Mouse (Mus musculus): ENCODE results near the gene Nkx1-2.
A peak's percentile ranks its signal among the peaks of the same experiment; 100 is the strongest.

Nkx1-2 gene

GRCm38 (mm10) chr7:132568817-132569216 is 30.6 kb downstream of the Nkx1-2 start:
- no peak for DNase-seq (ENCODE audit: low read depth, low spot score)

GRCm38 (mm10) chr7:132565831-132566230 is 33.6 kb downstream of the Nkx1-2 start:
- DNase-seq (ENCODE audit: low read depth, low spot score), result no peak

- no peak for DNase-seq (ENCODE audit: low read depth, low spot score)
These were observed 40.2 kb downstream of the Nkx1-2 start for GRCm38 (mm10) chr7:132559138-132559766.

DNA sequence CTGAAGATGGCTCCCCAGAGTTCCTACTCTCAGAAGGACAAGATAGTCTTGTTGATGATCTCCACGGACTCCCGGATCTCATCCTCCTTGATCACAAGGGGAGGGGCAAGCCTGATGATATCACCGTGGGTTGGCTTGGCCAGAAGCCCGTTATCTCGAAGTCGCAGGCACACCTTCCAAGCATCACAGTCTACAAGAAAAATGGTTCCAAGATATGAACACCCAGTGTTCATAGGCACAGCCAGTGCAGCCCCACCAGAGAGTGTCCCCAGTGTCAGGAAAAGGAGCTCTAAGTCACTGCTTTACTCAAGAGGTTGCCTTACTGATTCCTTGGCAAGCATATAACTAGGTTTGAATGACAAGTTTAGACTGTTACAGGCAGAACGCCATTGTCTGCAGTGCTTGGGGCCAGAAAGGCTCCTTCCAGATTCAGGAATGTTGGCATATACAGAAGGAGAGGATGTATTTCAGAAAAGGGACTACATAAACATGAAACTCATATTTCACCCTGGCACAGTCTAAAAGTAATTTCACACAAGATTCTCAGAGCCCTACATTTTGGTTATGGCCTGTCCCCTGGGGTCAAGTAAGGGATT is 41.2 kb downstream of the Nkx1-2 start:
- DNase-seq (ENCODE audit: low read depth, low spot score), result no peak

GRCm38 (mm10) chr7:132556575-132556974 is 42.9 kb downstream of the Nkx1-2 start:
- DNase-seq (ENCODE audit: low read depth, low spot score), result no peak

DNA sequence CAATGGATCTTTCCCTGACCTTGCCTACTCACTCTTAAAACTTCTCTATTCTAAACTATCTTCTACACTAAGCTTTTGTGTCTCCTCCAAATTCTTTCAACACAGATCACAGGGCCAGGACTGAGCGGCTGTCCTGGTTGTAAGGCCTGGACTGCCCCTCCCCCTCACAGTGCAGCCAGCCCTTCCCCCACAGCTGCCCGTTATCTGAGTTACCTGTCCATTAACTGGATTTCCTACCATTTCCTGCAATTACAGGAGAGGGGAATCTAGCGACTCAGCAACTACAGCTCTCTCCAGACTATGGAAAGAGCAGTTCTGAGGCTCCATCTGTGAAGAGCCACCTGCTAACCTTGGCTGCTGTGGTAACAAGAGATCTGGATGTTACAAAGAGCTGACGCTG is 43.5 kb downstream of the Nkx1-2 start:
- DNase-seq (ENCODE audit: low read depth, low spot score), result no peak

- no peak for DNase-seq (ENCODE audit: low read depth, low spot score)
These were observed 45.3 kb downstream of the Nkx1-2 start for GRCm38 (mm10) chr7:132554091-132554490.

- DNase-seq (ENCODE audit: low read depth, low spot score), result peak; percentile 81
These were observed 47.9 kb downstream of the Nkx1-2 start for GRCm38 (mm10) chr7:132551351-132552126.

- DNase-seq (ENCODE audit: low read depth, low spot score), result no peak
These were observed 52.3 kb downstream of the Nkx1-2 start for GRCm38 (mm10) chr7:132547126-132547525.

Measured in retina, postnatal 7 days (tissue).